In genomic region chr4:126677054-126678003, GRCm38 (mm10) we compare ENCODE assay signal across 8 mouse cellular contexts. TPM values are rescaled to one million over a fixed set of nuclear protein-coding genes. Genes with fewer than 3 reads are reported as not detected.
DNase-seq lines count a peak whose midpoint lies in the region; ATAC-seq lines count a peak whose summit lies in the region.

Gene Psmb2, plus strand, starts transcription at chr4:126677630.

- peak within 1 kb of the TSS; percentile 85 for H3K27ac ChIP-seq in brown adipose tissue, adult 24 weeks (replicated peaks; ENCODE audit: low read depth, low read length)
- H3K27ac ChIP-seq in heart, embryonic 13.5 days (replicated peaks): peak within 1 kb of the TSS; percentile 75
- H3K27ac ChIP-seq in liver, embryonic 12.5 days: peak within 1 kb of the TSS; percentile 81
- peak within 1 kb of the TSS; percentile 69; the same call in 1 of the 2 replicates for H3K27ac ChIP-seq in stomach, embryonic 15.5 days

- peak; percentile 97 for ATAC-seq in heart, embryonic 13.5 days (ENCODE audit: extremely low read depth, insufficient number of reproducible peaks, low FRiP score, low TSS enrichment)
- peak; percentile 91 for ATAC-seq in liver, embryonic 12.5 days
- peak; percentile 99 for ATAC-seq in stomach, embryonic 15.5 days (ENCODE audit: insufficient read depth, low FRiP score, low read depth)

- H3K9ac ChIP-seq in heart, embryonic 13.5 days: peak within 1 kb of the TSS; percentile 99
- peak within 1 kb of the TSS; percentile 95 for H3K9ac ChIP-seq in liver, embryonic 12.5 days
- H3K9ac ChIP-seq in stomach, embryonic 15.5 days: peak within 1 kb of the TSS; percentile 98

- H3K4me2 ChIP-seq in heart, embryonic 13.5 days: peak within 1 kb of the TSS; percentile 97
- peak within 1 kb of the TSS; percentile 86 for H3K4me2 ChIP-seq in liver, embryonic 12.5 days
- H3K4me2 ChIP-seq in stomach, embryonic 15.5 days: peak within 1 kb of the TSS; percentile 84

- WGBS in heart, embryonic 13.5 days: 3% methylated on average over 48 of the region's 48 CpGs
- 2% methylated on average over 48 of the region's 48 CpGs for WGBS in liver, embryonic 12.5 days (ENCODE audit: insufficient replicate concordance)
- WGBS in stomach, embryonic 15.5 days: 2% methylated on average over 48 of the region's 48 CpGs

- H3K4me1 ChIP-seq in brown adipose tissue, adult 24 weeks (ENCODE audit: control insufficient read depth, insufficient read depth, insufficient read length, low read length): peaks cover 6% of the 10 kb centered on the region; the same call in 1 of the 2 replicates
- peaks cover 34% of the 10 kb centered on the region for H3K4me1 ChIP-seq in heart, embryonic 13.5 days
- H3K4me1 ChIP-seq in liver, embryonic 12.5 days: peaks cover 43% of the 10 kb centered on the region
- H3K4me1 ChIP-seq in stomach, embryonic 15.5 days: no peaks in the 10 kb centered on the region

- DNase-seq in CD4-positive, CD25-positive, alpha-beta regulatory T cell, adult 2 months (ENCODE audit: low read depth, low spot score): peak; percentile 99
- DNase-seq in fat pad, adult 2 months (ENCODE audit: extremely low read depth, low read depth, low spot score): peak; percentile 55
- DNase-seq in kidney, postnatal 10 days: peak; percentile 99
- DNase-seq in natural killer cell, adult 2 months (ENCODE audit: low spot score in 2 of 2): peak; percentile 97 to 98

- 0 out of 2 replicates have a peak, but pooled peaks cover 3% of the 10 kb centered on the region for H3K27me3 ChIP-seq in heart, embryonic 13.5 days (replicated peaks)
- H3K27me3 ChIP-seq in liver, embryonic 12.5 days (replicated peaks): peaks cover 8% of the 10 kb centered on the region
- H3K27me3 ChIP-seq in stomach, embryonic 15.5 days (replicated peaks): no peaks in the 10 kb centered on the region

- H3K4me3 ChIP-seq in brown adipose tissue, adult 24 weeks (ENCODE audit: insufficient read depth, low read depth, low read length): peak within 1 kb of the TSS; percentile 88
- peak within 1 kb of the TSS; percentile 81 for H3K4me3 ChIP-seq in heart, embryonic 13.5 days
- peak within 1 kb of the TSS; percentile 96 for H3K4me3 ChIP-seq in liver, embryonic 12.5 days
- H3K4me3 ChIP-seq in stomach, embryonic 15.5 days (replicated peaks): peak within 1 kb of the TSS; percentile 95

- H3K9me3 ChIP-seq in heart, embryonic 13.5 days: no peaks in the 10 kb centered on the region
- no peaks in the 10 kb centered on the region for H3K9me3 ChIP-seq in liver, embryonic 12.5 days (replicated peaks)
- H3K9me3 ChIP-seq in stomach, embryonic 15.5 days: no peaks in the 10 kb centered on the region

- 0 out of 2 replicates have a peak, but pooled peaks cover 8% of the 10 kb centered on the region for H3K36me3 ChIP-seq in heart, embryonic 13.5 days
- H3K36me3 ChIP-seq in liver, embryonic 12.5 days: peaks cover 3% of the 10 kb centered on the region; the same call in 1 of the 2 replicates
- no peaks in the 10 kb centered on the region for H3K36me3 ChIP-seq in stomach, embryonic 15.5 days

RNA-seq across cellular contexts. Expression of gene Psmb2, which starts in this region (rescaled TPM):
- polyA plus RNA-seq in brown adipose tissue, adult 24 weeks (2012; ENCODE audit: insufficient read depth, insufficient read length, missing spikeins): 262 and 284 TPM in 2 replicates
- 372 and 437 TPM in 2 replicates for polyA plus RNA-seq in heart, embryonic 13.5 days (2015; fragmentation: Nextera tagmentation; extraction: Ambion mirVana)
- 367 and 374 TPM in 2 replicates for polyA plus RNA-seq in liver, embryonic 12.5 days (2016; fragmentation: Nextera tagmentation; extraction: Ambion mirVana)
- 475 and 493 TPM in 2 replicates for polyA plus RNA-seq in stomach, embryonic 15.5 days (2015; fragmentation: Nextera tagmentation; extraction: Ambion mirVana)

Comparison
In these comparisons a context has a peak if more than half of its experiments do, and no peak if none do; other contexts are left out.
1. Peak in every context shown above with its lines: DNase-seq, ATAC-seq, H3K4me3 ChIP-seq and H3K27ac ChIP-seq.